Mouse (Mus musculus): ENCODE measurements at regions not wholly inside any gene's neighbourhood (a gene's known extent, or its start where the extent isn't known, plus 50 kb on each side); places are given as distances from the start of the nearest gene placed in this dataset.

DNA sequence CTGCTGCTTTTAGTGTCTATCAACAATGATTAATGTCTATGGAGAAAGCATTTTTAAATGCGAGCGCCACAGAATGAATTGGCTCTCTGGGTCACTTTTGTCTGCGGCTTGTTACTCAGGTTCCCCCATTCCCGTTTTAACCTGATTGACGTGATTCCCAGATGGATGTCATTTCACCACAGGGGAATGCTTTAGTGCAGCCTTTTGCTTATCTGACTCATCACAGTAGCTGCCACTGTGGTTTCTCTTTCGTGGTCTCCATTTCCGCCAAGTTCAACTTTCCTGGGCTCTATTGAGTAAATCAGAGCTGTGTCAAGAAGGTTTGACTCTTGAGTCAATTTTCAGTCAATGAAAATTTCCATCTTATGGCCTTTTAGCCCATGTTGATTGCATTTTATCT is 110.6 kb upstream of the Aldh1b1 start:
- TF ChIP-seq CTCF (IDR thresholded peaks at IDR 0.05; ENCODE audit: low read depth): no peak
- TF ChIP-seq EP300 (IDR thresholded peaks at IDR 0.05; ENCODE audit: low read depth): no peak

Measured in liver, embryonic 14.5 days (tissue).